Mouse (Mus musculus) embryonic facial prominence, embryonic 14.5 days (tissue): ENCODE measurements around the gene Lce1d. TPM values are rescaled to one million over a fixed set of nuclear protein-coding genes. Genes with fewer than 3 reads are reported as not detected.
"Not testable (repeated sequence)": the region's sequence is repeated elsewhere in the genome, so short reads cannot be mapped to it uniquely, and the experiment has no call there.

Experiments used
- ATAC-seq: fragments of 200-750 bp; cut with Nextera tagmentation; 2 replicates; pipeline ENCODE4 v1.8.0; 2017; ENCODE audit warnings: low read depth, moderate number of reproducible peaks, moderate TSS enrichment
- DNase-seq: peaks from one replicate; pipeline ENCODE4 v3.0.0-alpha.2; 2015; ENCODE audit warnings: low spot score
- H3K27ac ChIP-seq: fragments of 300-500 bp; sonication (generic); replicated peaks from 2 replicates; pipeline ENCODE4 v1.5.1; 2014; ENCODE audit warnings: low read depth, mild to moderate bottlenecking, low read length, moderate library complexity
- H3K27me3 ChIP-seq: fragments of 300-500 bp; sonication (generic); replicated peaks from 2 replicates; pipeline ENCODE4 v1.6.1; 2014; ENCODE audit warnings: low read length; ENCODE audit not compliant: control insufficient read depth, insufficient read depth
- H3K36me3 ChIP-seq: fragments of 300-500 bp; sonication (generic); 2 replicates; pipeline ENCODE4 v1.6.1; 2014; ENCODE audit warnings: low read length, mixed read lengths; ENCODE audit not compliant: control insufficient read depth, insufficient read depth
- H3K4me1 ChIP-seq: fragments of 300-500 bp; sonication (generic); 2 replicates; pipeline ENCODE4 v1.6.1; 2014; ENCODE audit warnings: antibody characterized with exemption, low read length; ENCODE audit not compliant: control insufficient read depth, insufficient read depth
- H3K4me2 ChIP-seq: fragments of 300-500 bp; sonication (generic); 2 replicates; pipeline ENCODE4 v1.6.1; 2014; ENCODE audit warnings: low read depth, mild to moderate bottlenecking, low read length, moderate library complexity, mixed read lengths
- H3K4me3 ChIP-seq: fragments of 300-500 bp; sonication (generic); 2 replicates; pipeline ENCODE4 v1.5.1; 2014; ENCODE audit warnings: low read depth, mild to moderate bottlenecking, low read length
- H3K9ac ChIP-seq: fragments of 300-500 bp; sonication (generic); 2 replicates; pipeline ENCODE4 v1.6.1; 2014; ENCODE audit warnings: low read depth, mild to moderate bottlenecking, low read length, moderate library complexity, mixed read lengths
- H3K9me3 ChIP-seq: fragments of 300-500 bp; sonication (generic); 2 replicates; pipeline ENCODE4 v1.6.1; 2016; ENCODE audit warnings: low read length; ENCODE audit not compliant: control insufficient read depth
- WGBS: fragments of 180-500 bp; shearing (Covaris S2); extraction: QIAGEN DNeasy Blood & Tissue Kit; methylation state at CpG from one replicate; pipeline ENCODE4 v1.1.7; 2014; 5-methylcytosine and 5-hydroxymethylcytosine counted together
- polyA plus RNA-seq: library from polyadenylated mRNA; unstranded; fragments of >200 nt; fragmentation: Nextera tagmentation; extraction: Ambion mirVana; gene quantifications from 2 replicates; pipeline ENCODE4 v1.2.1, GENCODE M21; 2014

Gene Lce1d
- 0.26 and 0.33 TPM in 2 replicates for polyA plus RNA-seq

GRCm38 (mm10) chr3:92687110-92687509 is at the start of gene Lce1d:
Gene Lce1d, minus strand, starts transcription at chr3:92687210.
- Histone ChIP-seq H3K36me3 (no peaks in the 10 kb centered on the region), H3K9ac (no peak within 1 kb of the TSS), H3K27ac (no peak within 1 kb of the TSS), H3K4me1 (no peaks in the 10 kb centered on the region), H3K27me3 (no peaks in the 10 kb centered on the region), H3K4me3 (no peak within 1 kb of the TSS), H3K9me3 (no peaks in the 10 kb centered on the region), H3K4me2 (no peak within 1 kb of the TSS)
- ATAC-seq = no peak
- WGBS = 66% methylated on average over 2 of the region's 2 CpGs
- no peak for DNase-seq

GRCm38 (mm10) chr3:92722631-92723030 is 35.6 kb upstream of the Lce1d start:
- Histone ChIP-seq H3K36me3 (no peaks in the 10 kb centered on the region), H3K4me3 (no peak overlapping the region), H3K4me2 (no peak overlapping the region), H3K27ac (no peak overlapping the region), H3K9ac (no peak overlapping the region), H3K27me3 (no peaks in the 10 kb centered on the region), H3K9me3 (no peaks in the 10 kb centered on the region), H3K4me1 (no peaks in the 10 kb centered on the region)
- WGBS = 83% methylated on average over 5 of the region's 5 CpGs
- ATAC-seq = no peak
- no peak for DNase-seq

- H3K4me2 ChIP-seq = no peak within 1 kb of the TSS
- no peak within 1 kb of the TSS for H3K4me3 ChIP-seq
- ATAC-seq (no peak), DNase-seq (no peak)
- H3K36me3 ChIP-seq = no peaks in the 10 kb centered on the region
- H3K27me3 ChIP-seq = no peaks in the 10 kb centered on the region
- 71% methylated on average over 3 of the region's 3 CpGs for WGBS
- H3K27ac ChIP-seq = no peak within 1 kb of the TSS
- H3K9me3 ChIP-seq = no peaks in the 10 kb centered on the region
- H3K9ac ChIP-seq = no peak within 1 kb of the TSS
- H3K4me1 ChIP-seq = no peaks in the 10 kb centered on the region
Measured at GRCm38 (mm10) chr3:92720250-92720649, 33.2 kb upstream of the Lce1d start, which contains the start of gene Lce1f. Gene Lce1f, minus strand, starts transcription at chr3:92720350.

- H3K36me3 ChIP-seq = no peaks in the 10 kb centered on the region
- no peak overlapping the region for H3K4me2 ChIP-seq
- no peak for ATAC-seq
- DNase-seq = no peak
- no peak overlapping the region for H3K9ac ChIP-seq
- H3K4me3 ChIP-seq = no peak overlapping the region
- no peaks in the 10 kb centered on the region for H3K9me3 ChIP-seq
- H3K27me3 ChIP-seq = no peaks in the 10 kb centered on the region
- no peak overlapping the region for H3K27ac ChIP-seq
- no peaks in the 10 kb centered on the region for H3K4me1 ChIP-seq
Measured at GRCm38 (mm10) chr3:92715122-92715521, 28.1 kb upstream of the Lce1d start.

- ATAC-seq (no peak), DNase-seq (no peak)
- Histone ChIP-seq H3K9me3 (no peaks in the 10 kb centered on the region), H3K36me3 (no peaks in the 10 kb centered on the region), H3K4me3 (no peak within 1 kb of the TSS), H3K27me3 (no peaks in the 10 kb centered on the region), H3K27ac (no peak within 1 kb of the TSS), H3K9ac (no peak within 1 kb of the TSS), H3K4me2 (no peak within 1 kb of the TSS), H3K4me1 (no peaks in the 10 kb centered on the region)
- 81% methylated on average over 2 of the region's 2 CpGs for WGBS
Measured at GRCm38 (mm10) chr3:92708974-92709373, 22.0 kb upstream of the Lce1d start, which contains the start of gene Lce1e. Gene Lce1e, minus strand, starts transcription at chr3:92709074.

GRCm38 (mm10) chr3:92694613-92695012 is 7.6 kb upstream of the Lce1d start:
- ATAC-seq (no peak), DNase-seq (no peak)
- Histone ChIP-seq H3K9ac (no peak overlapping the region), H3K36me3 (no peaks in the 10 kb centered on the region), H3K27me3 (no peaks in the 10 kb centered on the region), H3K4me1 (no peaks in the 10 kb centered on the region), H3K4me3 (no peak overlapping the region), H3K4me2 (no peak overlapping the region), H3K27ac (no peak overlapping the region), H3K9me3 (no peaks in the 10 kb centered on the region)
- WGBS = 20% methylated on average over 1 of the region's 1 CpGs

GRCm38 (mm10) chr3:92691688-92692087 is 4.7 kb upstream of the Lce1d start:
- Histone ChIP-seq H3K4me1 (no peaks in the 10 kb centered on the region), H3K9ac (no peak overlapping the region), H3K27me3 (no peaks in the 10 kb centered on the region), H3K4me2 (no peak overlapping the region), H3K4me3 (no peak overlapping the region), H3K27ac (no peak overlapping the region), H3K9me3 (no peaks in the 10 kb centered on the region), H3K36me3 (no peaks in the 10 kb centered on the region)
- no peak for ATAC-seq
- no peak for DNase-seq

GRCm38 (mm10) chr3:92689154-92689553 is 2.1 kb upstream of the Lce1d start:
- H3K4me3 ChIP-seq, H3K36me3 ChIP-seq, H3K4me1 ChIP-seq, ATAC-seq, DNase-seq, H3K27me3 ChIP-seq, H3K9ac ChIP-seq, H3K9me3 ChIP-seq, H3K27ac ChIP-seq, H3K4me2 ChIP-seq: not testable (repeated sequence)
- 77% methylated on average over 13 of the region's 16 CpGs for WGBS

- Histone ChIP-seq H3K9ac (no peak within 1 kb of the TSS), H3K27me3 (no peaks in the 10 kb centered on the region), H3K4me2 (no peak within 1 kb of the TSS), H3K36me3 (no peaks in the 10 kb centered on the region), H3K27ac (no peak within 1 kb of the TSS), H3K4me1 (no peaks in the 10 kb centered on the region), H3K9me3 (no peaks in the 10 kb centered on the region), H3K4me3 (no peak within 1 kb of the TSS)
- DNase-seq (no peak), ATAC-seq (no peak)
- 88% methylated on average over 4 of the region's 4 CpGs for WGBS
Measured at GRCm38 (mm10) chr3:92678947-92679346, 8.1 kb downstream of the Lce1d start, which contains the start of gene Lce1c. Gene Lce1c, plus strand, starts transcription at chr3:92679247.
